Mouse (Mus musculus): ENCODE measurements around the gene Itih2. TPM values are rescaled to one million over a fixed set of nuclear protein-coding genes. Genes with fewer than 3 reads are reported as not detected.

Itih2 gene
- total and polyA plus RNA-seq, 3 experiments = not detected

DNA sequence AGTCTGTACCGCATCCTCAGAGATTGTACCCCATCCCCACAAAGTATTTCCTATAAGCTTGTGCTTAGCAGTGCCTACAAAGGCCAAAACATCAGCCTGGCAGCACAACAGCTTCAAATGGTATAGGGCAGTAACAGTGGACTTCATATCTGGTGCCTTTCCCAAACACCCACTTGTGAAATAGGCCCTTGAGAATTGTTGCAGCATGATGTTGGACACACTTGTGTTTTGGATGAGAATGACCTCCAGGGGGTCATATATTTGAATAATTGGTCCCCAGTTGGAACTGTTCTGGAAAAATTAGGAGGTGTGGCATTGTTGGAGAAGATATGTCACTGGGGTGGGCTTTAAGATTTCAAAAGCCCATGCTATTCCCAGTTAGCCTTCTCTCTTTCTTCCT is 79.2 kb downstream of the Itih2 start:
- Histone ChIP-seq H3K79me2 (ENCODE audit: control insufficient read depth, insufficient read depth, low read length, poor library complexity) (peaks cover 14% of the 10 kb centered on the region), H3K4me1 (ENCODE audit: control insufficient read depth in 1 of 2, insufficient read depth in 2 of 2, low read length in 2 of 2) (peaks cover 0 to 3% of the 10 kb centered on the region in 2 experiments; a peak in 2 of 4 replicates), H3K27ac (ENCODE audit: control insufficient read depth, low read depth, low read length) (no peak overlapping the region), H3K9ac (ENCODE audit: control insufficient read depth, low read depth, low read length, poor library complexity, severe bottlenecking) (no peak overlapping the region), H3K36me3 (ENCODE audit: control insufficient read depth in 1 of 2, insufficient read depth in 2 of 2, low read length in 2 of 2) (peaks cover 4 to 10% of the 10 kb centered on the region in 2 experiments; a peak in 3 of 4 replicates), H3K9me3 (replicated peaks; ENCODE audit: insufficient read depth, low read length) (no peaks in the 10 kb centered on the region), H3K4me3 (ENCODE audit: control insufficient read depth in 1 of 2, insufficient read depth in 1 of 2, low read depth in 2 of 2, low read length in 2 of 2) (no peak overlapping the region), H3K27me3 (ENCODE audit: control insufficient read depth in 1 of 2, insufficient read depth in 2 of 2, low read length in 2 of 2) (no peaks in the 10 kb centered on the region)
- no peak for TF ChIP-seq RCOR1 (IDR thresholded peaks at IDR 0.05; ENCODE audit: low read depth, low read length)
- no peak for TF ChIP-seq GATA1 (IDR thresholded peaks at IDR 0.05; ENCODE audit: low read depth, low read length)
- TF ChIP-seq POLR2AphosphoS2 (IDR thresholded peaks at IDR 0.05; ENCODE audit: low read length) = no peak
- TF ChIP-seq TCF12 (IDR thresholded peaks at IDR 0.05; ENCODE audit: low read depth, low read length) = no peak
- TF ChIP-seq ETS1 (IDR thresholded peaks at IDR 0.05; ENCODE audit: low read depth, low read length) = no peak
- no peak for TF ChIP-seq RAD21 (IDR thresholded peaks at IDR 0.05; ENCODE audit: low read depth, low read length)
- no peak for TF ChIP-seq HCFC1 (IDR thresholded peaks at IDR 0.05; ENCODE audit: low read depth, low read length)
- no peak for TF ChIP-seq ZKSCAN1 (IDR thresholded peaks at IDR 0.05; ENCODE audit: low read depth, low read length)
- no peak for TF ChIP-seq ZC3H11A (IDR thresholded peaks at IDR 0.05; ENCODE audit: low read depth, low read length)
- no peak for TF ChIP-seq MAX (IDR thresholded peaks at IDR 0.05; ENCODE audit: low read length)
- no peak for DNase-seq (ENCODE audit: low read depth, low spot score)

DNA sequence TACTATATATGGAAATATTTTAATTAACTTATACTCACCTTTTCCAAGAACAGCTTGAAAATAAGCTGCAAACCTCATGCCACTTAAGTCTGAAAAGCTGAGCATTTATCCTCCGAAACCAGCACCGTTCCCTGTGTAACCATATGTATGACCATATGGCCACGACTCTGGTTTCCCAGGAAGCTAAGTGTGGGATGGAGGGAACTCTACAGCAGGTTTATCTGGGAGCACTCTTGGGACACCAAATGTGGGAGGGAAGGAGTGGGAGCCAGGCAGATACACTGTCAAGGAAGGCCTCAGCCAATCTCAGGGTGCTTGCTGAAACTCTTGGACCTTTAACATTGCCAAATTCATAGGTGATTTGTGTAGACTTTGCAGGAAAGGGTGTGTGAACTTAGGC is 80.3 kb downstream of the Itih2 start:
- Histone ChIP-seq H3K27ac (ENCODE audit: control insufficient read depth, low read depth, low read length) (no peak overlapping the region), H3K79me2 (ENCODE audit: control insufficient read depth, insufficient read depth, low read length, poor library complexity) (peaks cover 21% of the 10 kb centered on the region), H3K36me3 (ENCODE audit: control insufficient read depth in 1 of 2, insufficient read depth in 2 of 2, low read length in 2 of 2) (peaks cover 2 to 5% of the 10 kb centered on the region in 2 experiments; a peak in 3 of 4 replicates), H3K9ac (ENCODE audit: control insufficient read depth, low read depth, low read length, poor library complexity, severe bottlenecking) (no peak overlapping the region), H3K9me3 (replicated peaks; ENCODE audit: insufficient read depth, low read length) (no peaks in the 10 kb centered on the region), H3K4me1 (ENCODE audit: control insufficient read depth in 1 of 2, insufficient read depth in 2 of 2, low read length in 2 of 2) (peaks cover 0 to 4% of the 10 kb centered on the region in 2 experiments; a peak in 3 of 4 replicates), H3K27me3 (ENCODE audit: control insufficient read depth in 1 of 2, insufficient read depth in 2 of 2, low read length in 2 of 2) (no peaks in the 10 kb centered on the region), H3K4me3 (ENCODE audit: control insufficient read depth in 1 of 2, insufficient read depth in 1 of 2, low read depth in 2 of 2, low read length in 2 of 2) (no peak overlapping the region)
- no peak for DNase-seq (ENCODE audit: low read depth, low spot score)
- no peak for TF ChIP-seq HCFC1 (IDR thresholded peaks at IDR 0.05; ENCODE audit: low read depth, low read length)
- TF ChIP-seq USF2 (IDR thresholded peaks at IDR 0.05; ENCODE audit: borderline replicate concordance in 1 of 2, insufficient read depth in 1 of 2, low read depth in 1 of 2, low read length in 2 of 2) = no peak
- no peak for TF ChIP-seq MAZ (IDR thresholded peaks at IDR 0.05; ENCODE audit: low read depth, low read length)
- no peak for TF ChIP-seq UBTF (IDR thresholded peaks at IDR 0.05; ENCODE audit: borderline replicate concordance, insufficient read depth, low read depth, low read length)
- no peak for TF ChIP-seq GATA1 (IDR thresholded peaks at IDR 0.05; ENCODE audit: low read depth, low read length)
- no peak for TF ChIP-seq CHD2 (IDR thresholded peaks at IDR 0.05; ENCODE audit: low read length)
- no peak for TF ChIP-seq CTCF (IDR thresholded peaks at IDR 0.05 in 2 of 3, conservative IDR thresholded peaks at IDR 0.05 in 1 of 3; ENCODE audit: control insufficient read depth in 1 of 3, insufficient read depth in 1 of 3, low read depth in 2 of 3, low read length in 3 of 3, poor library complexity in 1 of 3, severe bottlenecking in 1 of 3)
- no peak for TF ChIP-seq E2F4 (IDR thresholded peaks at IDR 0.05; ENCODE audit: borderline replicate concordance, low read depth, low read length)
- no peak for TF ChIP-seq MAFK (IDR thresholded peaks at IDR 0.05; ENCODE audit: borderline replicate concordance, low read depth, low read length)
- no peak for TF ChIP-seq NELFE (IDR thresholded peaks at IDR 0.05; ENCODE audit: low read depth, low read length)
- no peak for TF ChIP-seq TCF12 (IDR thresholded peaks at IDR 0.05; ENCODE audit: low read depth, low read length)
- no peak for TF ChIP-seq EP300 (IDR thresholded peaks at IDR 0.05; ENCODE audit: low read depth in 1 of 2, low read length in 2 of 2)
- no peak for TF ChIP-seq SMC3 (IDR thresholded peaks at IDR 0.05; ENCODE audit: low read depth, low read length)
- no peak for TF ChIP-seq NRF1 (IDR thresholded peaks at IDR 0.05; ENCODE audit: insufficient read depth, low read depth, low read length, poor library complexity, severe bottlenecking)
- TF ChIP-seq TBP (IDR thresholded peaks at IDR 0.05; ENCODE audit: low read depth, low read length) = no peak

Measured in MEL (cell line).